Mouse (Mus musculus): ENCODE data around the gene H2-Eb1. TPM values are rescaled to one million over a fixed set of nuclear protein-coding genes. Genes with fewer than 3 reads are reported as not detected.

H2-Eb1 gene
- polyA plus RNA-seq, 1 experiment from 2014 or later = 6.9 TPM

Other genes with a start within 250 kb of the H2-Eb1 start
- gene H2-Oa, start 213.5 kb upstream of the H2-Eb1 start, polyA plus RNA-seq (2015; fragmentation: Nextera tagmentation; extraction: Ambion mirVana) = 0.66 and 0.85 TPM in 2 replicates
- 11.3 and 13.4 TPM in 2 replicates for gene H2-DMa, start 186.3 kb upstream of the H2-Eb1 start, polyA plus RNA-seq (2015; fragmentation: Nextera tagmentation; extraction: Ambion mirVana)
- 88.2 and 90.7 TPM in 2 replicates for gene Brd2, start 183.2 kb upstream of the H2-Eb1 start, polyA plus RNA-seq (2015; fragmentation: Nextera tagmentation; extraction: Ambion mirVana)
- 0.68 and 0.83 TPM in 2 replicates for gene H2-DMb2, start 162.6 kb upstream of the H2-Eb1 start, polyA plus RNA-seq (2015; fragmentation: Nextera tagmentation; extraction: Ambion mirVana)
- 3.2 TPM in 2 replicates for gene H2-DMb1, start 152.8 kb upstream of the H2-Eb1 start, polyA plus RNA-seq (2015; fragmentation: Nextera tagmentation; extraction: Ambion mirVana)
- gene Tap1, start 118.3 kb upstream of the H2-Eb1 start, polyA plus RNA-seq (2015; fragmentation: Nextera tagmentation; extraction: Ambion mirVana) = 6.2 and 6.9 TPM in 2 replicates
- 9.3 and 9.4 TPM in 2 replicates for gene Psmb9, start 118.1 kb upstream of the H2-Eb1 start, polyA plus RNA-seq (2015; fragmentation: Nextera tagmentation; extraction: Ambion mirVana)
- 15.5 and 16.9 TPM in 2 replicates for gene Psmb8, start 108.1 kb upstream of the H2-Eb1 start, polyA plus RNA-seq (2015; fragmentation: Nextera tagmentation; extraction: Ambion mirVana)
- gene Tap2, start 102.3 kb upstream of the H2-Eb1 start, polyA plus RNA-seq (2015; fragmentation: Nextera tagmentation; extraction: Ambion mirVana) = 5.3 and 5.6 TPM in 2 replicates
- 0.06 and 0.13 TPM in 2 replicates for gene H2-Ob, start 67.0 kb upstream of the H2-Eb1 start, polyA plus RNA-seq (2015; fragmentation: Nextera tagmentation; extraction: Ambion mirVana)
- 17.1 and 21.4 TPM in 2 replicates for gene H2-Ab1, start 48.2 kb upstream of the H2-Eb1 start, polyA plus RNA-seq (2015; fragmentation: Nextera tagmentation; extraction: Ambion mirVana)
- 10.2 TPM in 2 replicates for gene H2-Aa, start 18.0 kb upstream of the H2-Eb1 start, polyA plus RNA-seq (2015; fragmentation: Nextera tagmentation; extraction: Ambion mirVana)
- gene H2-Eb2, start 19.8 kb downstream of the H2-Eb1 start, polyA plus RNA-seq (2015; fragmentation: Nextera tagmentation; extraction: Ambion mirVana) = not detected in 2 replicates
- 3.7 and 5.0 TPM in 2 replicates for gene Btnl2, start 49.0 kb downstream of the H2-Eb1 start, polyA plus RNA-seq (2015; fragmentation: Nextera tagmentation; extraction: Ambion mirVana)
- gene Btnl1, start 71.3 kb downstream of the H2-Eb1 start, polyA plus RNA-seq (2015; fragmentation: Nextera tagmentation; extraction: Ambion mirVana) = 9.4 and 14.7 TPM in 2 replicates
- gene BC051142, start 93.0 kb downstream of the H2-Eb1 start, polyA plus RNA-seq (2015; fragmentation: Nextera tagmentation; extraction: Ambion mirVana) = 0.34 and 0.59 TPM in 2 replicates
- gene Btnl4, start 171.5 kb downstream of the H2-Eb1 start, polyA plus RNA-seq (2015; fragmentation: Nextera tagmentation; extraction: Ambion mirVana) = 12.7 and 13.6 TPM in 2 replicates
- gene Btnl6, start 211.5 kb downstream of the H2-Eb1 start, polyA plus RNA-seq (2015; fragmentation: Nextera tagmentation; extraction: Ambion mirVana) = 13.1 and 15.2 TPM in 2 replicates

All from intestine, embryonic 15.5 days (tissue).